Mouse (Mus musculus) heart, postnatal 0 days (tissue): Measurements from ENCODE around the gene Hnrnpc.

Source experiments
- CTCF ChIP-seq: IDR thresholded peaks from 2 replicates; pipeline ENCODE4 v1.5.1; 2016; ENCODE audit warnings: antibody characterized with exemption, control low read depth, low read depth
- EP300 ChIP-seq: IDR thresholded peaks from 2 replicates; pipeline ENCODE4 v1.6.1; 2016; ENCODE audit warnings: antibody characterized with exemption, low read depth

GRCm38 (mm10) chr14:52146540-52146939, 42.7 kb upstream of the Hnrnpc start:
- TF ChIP-seq CTCF (peak; percentile 34), EP300 (no peak)
